Mouse (Mus musculus): ENCODE measurements at regions not wholly inside any gene's neighbourhood (a gene's known extent, or its start where the extent isn't known, plus 50 kb on each side); places are given as distances from the start of the nearest gene placed in this dataset.
A peak's percentile ranks its signal among the peaks of the same experiment; 100 is the strongest.

DNA sequence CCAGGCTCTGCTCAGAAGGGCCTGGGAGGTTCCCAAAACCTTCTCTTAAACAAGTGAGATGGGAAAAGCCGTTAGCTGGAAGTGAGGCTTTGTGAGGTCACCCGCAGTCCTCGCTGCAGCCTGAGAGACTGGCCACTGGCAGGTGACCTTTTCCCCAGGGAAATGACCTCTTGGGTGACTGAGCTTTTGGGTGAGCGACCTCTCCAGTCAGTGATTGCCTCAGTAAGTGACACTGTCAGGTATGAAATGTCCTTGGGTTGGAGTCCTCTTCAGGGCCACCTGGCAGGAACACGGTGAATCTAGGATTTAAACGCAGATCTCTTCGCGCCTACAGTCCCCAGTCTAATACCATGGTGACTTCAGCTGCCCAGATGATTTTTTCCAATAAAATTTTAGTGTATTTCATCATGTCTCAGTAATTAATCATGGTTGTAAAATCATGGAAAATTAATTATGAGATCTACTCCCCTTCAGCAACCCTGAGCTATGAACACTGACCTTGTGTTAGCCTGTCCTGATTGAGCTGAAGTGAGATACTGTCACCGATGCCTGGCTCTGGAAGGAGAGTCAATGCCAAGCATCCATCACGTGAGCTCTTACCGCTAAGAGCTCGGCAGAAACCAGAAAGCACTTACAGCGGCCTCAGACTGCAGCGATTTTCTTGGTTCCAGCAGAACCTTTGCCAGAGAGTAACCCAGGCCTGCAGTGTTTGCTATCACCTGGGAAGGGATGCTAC is 87.5 kb upstream of the Sulf2 start:
- no peak for DNase-seq (ENCODE audit: low read depth, low spot score)

- no peak for DNase-seq (ENCODE audit: low read depth, low spot score)
These were observed 85.8 kb upstream of the Sulf2 start for GRCm38 (mm10) chr2:166241310-166241709.

- DNase-seq (ENCODE audit: low read depth, low spot score) = no peak
These were observed 84.6 kb upstream of the Sulf2 start for GRCm38 (mm10) chr2:166240056-166240455.

DNA sequence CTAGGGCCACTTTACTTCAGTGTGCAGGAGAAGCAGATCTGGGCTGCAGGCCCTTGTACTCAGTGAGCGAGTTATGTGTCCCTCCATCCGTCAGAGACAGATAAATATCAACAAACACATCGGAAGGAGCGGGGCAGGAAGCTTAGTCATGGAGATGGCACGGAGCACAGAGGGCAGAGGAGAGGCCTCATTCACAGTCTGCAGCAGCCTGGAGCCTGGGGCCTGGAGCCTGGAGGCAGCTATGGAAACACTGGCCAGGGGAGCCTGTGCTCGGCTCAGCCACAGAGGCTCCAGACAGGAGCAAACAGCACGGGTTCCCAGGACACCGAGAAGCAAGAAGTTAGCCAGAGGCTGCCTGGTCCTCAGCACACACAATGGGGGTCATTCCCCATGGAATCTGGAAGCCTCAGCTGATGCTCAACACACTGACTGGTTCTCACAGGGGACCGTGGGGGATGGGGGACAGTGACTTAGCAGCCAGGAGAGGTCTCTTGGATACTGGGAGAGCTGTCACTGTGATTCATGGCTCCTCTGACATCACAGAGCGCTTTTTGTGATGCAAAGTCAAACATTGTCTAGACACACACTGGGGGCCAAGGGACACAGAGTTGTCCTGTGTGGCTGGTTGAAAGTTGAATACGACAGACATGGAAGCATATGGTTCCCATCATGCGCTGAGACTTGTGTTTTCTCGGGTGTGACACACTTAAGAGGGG is 82.2 kb upstream of the Sulf2 start:
- DNase-seq (ENCODE audit: low read depth, low spot score) = peak; percentile 88

DNA sequence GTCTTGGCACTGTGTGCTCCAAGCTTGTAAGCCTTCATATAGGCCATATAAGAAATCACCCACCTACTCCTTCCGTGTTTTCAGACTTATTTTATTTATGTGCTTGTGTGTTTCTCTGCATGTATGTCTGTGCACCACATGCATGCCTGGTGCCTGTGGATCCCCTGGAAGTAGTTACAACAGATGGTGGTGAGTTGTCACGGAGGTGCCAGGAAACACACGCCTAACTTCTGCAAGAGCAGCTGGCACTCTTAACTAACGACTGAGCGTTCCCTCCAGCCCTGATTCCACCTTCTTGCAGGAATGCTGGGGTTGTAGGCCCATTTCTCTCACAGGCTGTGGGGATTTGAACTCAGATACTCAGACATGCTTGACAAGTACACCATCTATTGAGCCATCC is 80.6 kb upstream of the Sulf2 start:
- DNase-seq (ENCODE audit: low read depth, low spot score) = no peak

- DNase-seq (ENCODE audit: low read depth, low spot score) = no peak
These were observed 79.2 kb upstream of the Sulf2 start for GRCm38 (mm10) chr2:166234579-166235212.

DNA sequence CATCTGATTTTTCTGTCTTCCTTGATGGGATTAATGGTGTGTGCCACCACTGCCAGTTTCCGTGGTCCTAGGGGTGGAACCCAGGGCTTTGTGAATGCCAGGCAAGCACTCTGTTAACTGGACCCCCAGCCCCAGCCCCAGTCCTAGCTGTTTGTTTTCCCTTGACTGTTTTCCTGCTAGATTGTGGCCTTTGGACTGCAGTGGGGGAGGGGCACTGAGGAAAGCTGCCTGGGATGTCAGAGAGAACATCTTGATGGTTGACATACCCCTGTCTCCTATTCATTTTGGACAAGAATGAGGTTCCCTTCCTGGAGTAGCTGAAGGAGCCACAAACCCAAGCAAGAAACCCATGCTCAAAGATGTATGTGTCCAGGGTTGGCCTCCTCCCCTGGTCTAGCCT is 77.8 kb upstream of the Sulf2 start:
- DNase-seq (ENCODE audit: low read depth, low spot score) = no peak

DNA sequence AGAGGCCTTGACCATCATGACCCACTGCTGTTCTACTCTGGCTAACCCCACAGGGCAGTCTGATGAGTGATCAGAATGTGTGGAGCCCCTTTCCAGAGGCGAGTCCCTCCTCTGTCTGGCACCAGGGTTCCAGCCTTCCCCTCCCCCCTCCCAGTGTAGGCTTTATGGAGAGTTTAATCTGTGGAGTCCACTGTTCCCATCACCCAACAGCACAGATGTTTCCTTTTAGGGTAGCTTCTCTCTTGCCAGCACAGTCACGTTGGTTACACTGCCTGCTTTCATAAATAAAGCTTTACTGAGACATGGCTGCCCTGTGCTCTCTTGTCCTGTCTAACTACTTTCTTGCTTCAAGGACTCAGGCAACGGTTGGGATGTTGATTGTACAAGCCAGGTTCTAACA is 76.9 kb upstream of the Sulf2 start:
- no peak for DNase-seq (ENCODE audit: low read depth, low spot score)

- DNase-seq (ENCODE audit: low read depth, low spot score) = no peak
These were observed 75.2 kb upstream of the Sulf2 start for GRCm38 (mm10) chr2:166230617-166231016.

DNA sequence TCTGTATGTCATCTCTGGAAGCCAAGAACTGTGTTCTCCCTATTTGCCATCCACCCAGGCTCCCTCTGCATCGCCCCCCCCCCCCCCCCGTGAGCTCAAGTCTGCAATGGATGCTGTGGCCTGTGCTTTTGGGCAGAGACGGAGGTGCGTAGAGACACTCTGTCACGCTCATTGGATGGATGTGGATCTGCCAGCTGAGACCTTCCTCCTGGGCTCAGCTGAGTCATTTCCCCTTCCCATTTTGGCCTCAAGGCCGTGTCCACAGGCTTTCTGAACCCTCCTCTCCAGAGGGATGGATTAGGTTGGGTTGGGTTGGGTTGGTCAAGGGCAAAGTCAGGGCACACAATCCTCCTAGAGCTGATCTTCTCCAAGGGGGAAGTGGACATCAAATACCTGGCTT is 72.9 kb upstream of the Sulf2 start:
- DNase-seq (ENCODE audit: low read depth, low spot score) = no peak

DNA sequence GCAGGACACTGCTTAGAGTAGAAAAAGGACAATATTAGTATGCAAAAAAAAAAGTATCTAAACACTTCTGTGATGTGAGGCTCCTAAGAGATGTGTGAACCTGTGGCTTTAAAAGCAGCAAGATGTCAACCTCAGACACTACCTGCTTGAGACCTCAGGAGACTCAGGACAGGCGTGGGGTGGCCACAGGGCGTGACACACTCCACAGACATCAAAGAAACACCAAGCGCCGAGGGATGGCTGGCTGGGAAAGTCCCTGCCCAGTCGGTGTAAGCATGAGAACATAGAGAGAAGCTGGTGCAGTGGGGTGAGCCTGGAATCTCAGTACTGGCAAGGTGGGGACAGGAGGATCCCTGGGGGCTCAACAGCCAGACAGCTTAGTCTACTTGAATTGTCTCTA is 72.0 kb upstream of the Sulf2 start:
- DNase-seq (ENCODE audit: low read depth, low spot score) = no peak

GRCm38 (mm10) chr2:166226929-166227328 is 71.5 kb upstream of the Sulf2 start:
- DNase-seq (ENCODE audit: low read depth, low spot score) = peak; percentile 62

- no peak for DNase-seq (ENCODE audit: low read depth, low spot score)
These were observed 70.9 kb upstream of the Sulf2 start for GRCm38 (mm10) chr2:166226331-166226730.

DNA sequence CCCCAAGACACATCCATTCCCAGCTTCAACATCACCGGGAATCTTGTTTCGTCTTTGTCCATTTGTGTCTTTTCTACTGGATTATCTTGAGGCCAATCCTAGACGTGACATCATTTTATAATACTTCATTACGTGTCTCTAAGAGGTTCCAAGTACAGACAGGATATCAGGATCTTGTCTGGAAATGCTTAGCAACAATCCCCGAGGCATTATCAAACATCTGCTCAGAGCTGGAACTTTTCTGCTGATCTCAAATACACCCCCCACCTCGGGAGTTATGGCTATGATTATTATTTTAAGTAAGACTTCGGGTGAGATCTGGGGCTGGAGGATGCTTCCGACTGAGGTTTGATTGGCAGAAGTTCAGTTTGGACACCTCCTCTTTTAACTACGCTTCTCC is 69.9 kb upstream of the Sulf2 start:
- no peak for DNase-seq (ENCODE audit: low read depth, low spot score)

- DNase-seq (ENCODE audit: low read depth, low spot score) = no peak
These were observed 63.3 kb upstream of the Sulf2 start for GRCm38 (mm10) chr2:166218783-166219182.

- DNase-seq (ENCODE audit: low read depth, low spot score) = no peak
These were observed 61.0 kb upstream of the Sulf2 start for GRCm38 (mm10) chr2:166216512-166216865.

DNA sequence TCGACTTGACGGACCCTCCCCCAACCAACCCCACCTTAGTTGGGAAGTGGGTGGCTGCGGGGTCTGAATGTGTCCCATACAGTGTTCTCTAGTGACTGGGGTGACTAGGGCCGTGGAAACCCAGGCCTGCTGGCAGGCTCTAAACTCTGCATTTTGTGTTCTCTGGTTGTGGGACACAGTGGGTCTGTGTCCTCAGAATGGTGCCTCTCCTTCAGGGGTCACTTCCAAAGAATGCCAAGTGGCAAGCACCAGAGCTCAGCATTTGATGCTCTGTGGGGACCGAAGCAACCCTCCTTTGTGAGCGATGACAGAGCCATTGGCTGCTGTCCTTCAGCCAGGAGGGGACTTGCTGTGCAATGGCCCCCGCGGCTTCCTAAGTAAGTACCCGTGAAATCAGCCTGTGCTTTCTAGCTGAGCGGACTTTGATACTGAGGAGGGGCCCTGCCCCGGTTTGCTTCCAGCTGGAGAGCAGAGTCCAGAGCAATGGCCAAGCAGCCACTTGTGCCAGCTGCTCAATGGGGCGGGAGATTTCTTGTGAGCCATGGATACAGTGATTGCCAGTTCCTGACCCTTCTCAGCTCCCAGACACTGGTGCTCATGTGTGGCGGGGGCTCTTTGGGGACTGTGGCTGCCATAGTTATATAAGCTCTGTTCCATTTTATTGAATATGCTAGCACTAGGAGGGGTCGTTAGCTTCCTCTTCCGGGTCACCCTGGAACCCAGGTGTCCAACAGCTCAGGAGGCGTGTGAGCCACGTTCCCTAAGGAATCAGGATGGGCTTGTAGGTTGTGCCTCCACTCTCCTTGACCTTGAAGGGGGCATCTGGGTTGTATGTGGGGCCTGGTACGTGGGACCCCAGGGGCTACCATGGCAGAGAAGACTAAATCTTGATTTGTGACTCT is 60.4 kb upstream of the Sulf2 start:
- peak; percentile 72 for DNase-seq (ENCODE audit: low read depth, low spot score)

- DNase-seq (ENCODE audit: low read depth, low spot score) = peak; percentile 64
These were observed 59.7 kb upstream of the Sulf2 start for GRCm38 (mm10) chr2:166215191-166215590.

GRCm38 (mm10) chr2:166207145-166207508 is 51.7 kb upstream of the Sulf2 start:
- DNase-seq (ENCODE audit: low read depth, low spot score) = no peak

DNA sequence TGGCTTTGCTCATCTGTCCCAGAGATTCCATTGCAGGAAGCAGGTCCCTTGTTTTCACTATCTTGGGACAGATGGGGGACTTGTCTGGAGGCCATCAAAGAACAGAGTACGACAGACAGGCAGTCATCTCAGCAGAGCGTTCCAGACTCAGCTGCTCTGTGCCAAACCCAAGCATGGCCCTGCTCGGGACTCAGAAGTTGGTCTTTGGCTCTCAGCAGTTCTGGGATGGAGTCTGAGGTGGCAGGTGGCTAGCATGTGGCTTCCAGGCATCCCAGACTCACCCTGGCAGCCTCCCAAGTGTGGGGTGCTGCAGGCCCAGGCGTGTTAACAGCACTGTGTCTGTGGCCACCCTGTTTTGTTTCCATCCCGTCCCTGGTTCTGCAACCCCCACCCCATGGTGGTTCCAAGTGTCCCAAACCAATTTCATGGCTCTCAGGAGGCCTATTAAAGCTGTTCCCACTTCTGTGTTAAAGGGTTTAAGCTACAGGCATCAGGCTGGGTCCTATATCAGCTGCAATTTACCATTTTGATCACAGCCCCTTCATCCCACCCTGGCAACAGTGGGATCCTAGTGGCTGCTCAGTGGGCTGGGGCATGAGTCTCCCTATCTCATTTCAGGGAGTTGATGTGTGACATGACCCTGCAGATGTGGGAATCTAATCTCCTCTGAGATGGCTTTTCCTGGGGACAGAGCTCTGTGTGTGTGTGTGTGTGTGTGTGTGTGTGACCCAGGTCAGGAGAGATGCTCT is 51.1 kb upstream of the Sulf2 start:
- no peak for DNase-seq (ENCODE audit: low read depth, low spot score)
